Mouse (Mus musculus) gastrocnemius, postnatal 25 days (tissue): ENCODE measurements around the gene Tmem63a. TPM values are rescaled to one million over a fixed set of nuclear protein-coding genes. Genes with fewer than 3 reads are reported as not detected.

Experiments used
- DNase-seq: peaks from one replicate; pipeline ENCODE4 v3.0.0; 2022
- total RNA-seq, 2 experiments: library from RNA; stranded (reverse); gene quantifications; 1 replicate in 1 of 2; 2 replicates in 1 of 2; pipeline ENCODE4 v1.2.3; 2021

Gene Tmem63a
- total RNA-seq, 2 experiments from 2014 or later, result 11.7 to 12.4 TPM

- peak; percentile 71 for DNase-seq
Measured at GRCm38 (mm10) chr1:181009754-181010153, 67.6 kb downstream of the Tmem63a start.

GRCm38 (mm10) chr1:181010171-181010932 is 68.2 kb downstream of the Tmem63a start:
- DNase-seq, result no peak

GRCm38 (mm10) chr1:181011601-181012000 is 69.5 kb downstream of the Tmem63a start:
- DNase-seq, result no peak

- no peak for DNase-seq
Measured at GRCm38 (mm10) chr1:181012416-181012815, 70.3 kb downstream of the Tmem63a start.

GRCm38 (mm10) chr1:181013446-181013845 is 71.3 kb downstream of the Tmem63a start:
- no peak for DNase-seq

GRCm38 (mm10) chr1:181014731-181015500 is 72.8 kb downstream of the Tmem63a start:
- peak; percentile 72 for DNase-seq

- peak; percentile 77 for DNase-seq
Measured at GRCm38 (mm10) chr1:181015558-181015957, 73.4 kb downstream of the Tmem63a start.

GRCm38 (mm10) chr1:181016045-181016444 is 73.9 kb downstream of the Tmem63a start:
- DNase-seq, result no peak

- DNase-seq, result peak; percentile 86
Measured at GRCm38 (mm10) chr1:181016532-181017131, 74.5 kb downstream of the Tmem63a start.

GRCm38 (mm10) chr1:181017212-181017711 is 75.1 kb downstream of the Tmem63a start:
- DNase-seq, result peak; percentile 85

- no peak for DNase-seq
Measured at GRCm38 (mm10) chr1:181017890-181018420, 75.8 kb downstream of the Tmem63a start.

- no peak for DNase-seq
Measured at GRCm38 (mm10) chr1:181020756-181021487, 78.8 kb downstream of the Tmem63a start, which contains the start of gene Ephx1. TSS of gene Ephx1 (minus strand) at chr1:181020904.

- DNase-seq, result no peak
Measured at GRCm38 (mm10) chr1:181021488-181021865, 79.3 kb downstream of the Tmem63a start.

- DNase-seq, result peak; percentile 35
Measured at GRCm38 (mm10) chr1:181022265-181022664, 80.1 kb downstream of the Tmem63a start.

Other genes starting within 250 kb of the Tmem63a start
- gene Mixl1, start 245.3 kb upstream of the Tmem63a start, total RNA-seq, result not detected
- gene Acbd3, start 216.3 kb upstream of the Tmem63a start, total RNA-seq, result 10 to 100 TPM; 12.2 to 12.9 TPM
- gene H3f3a, start 128.4 kb upstream of the Tmem63a start, total RNA-seq, result 100 to 1,000 TPM; 350 to 362 TPM
- gene Sde2, start 91.2 kb upstream of the Tmem63a start, total RNA-seq, result 1 to 10 TPM; 7.5 TPM
- gene Lefty2, start 49.2 kb upstream of the Tmem63a start, total RNA-seq, result not detected
- gene Pycr2, start 38.1 kb upstream of the Tmem63a start, total RNA-seq, result 10 to 100 TPM; 12.4 to 14.1 TPM
- under 1 TPM in 1 of 2 experiments, not detected in 1; 0.33 TPM for gene Lefty1, start 7.3 kb upstream of the Tmem63a start, total RNA-seq
- 10 to 100 TPM; 12.0 to 15.4 TPM for gene Ephx1, start 78.6 kb downstream of the Tmem63a start, total RNA-seq
- gene 9130409I23Rik, start 108.9 kb downstream of the Tmem63a start, total RNA-seq, result not detected
- gene Nvl, start 201.9 kb downstream of the Tmem63a start, total RNA-seq, result 1 to 10 TPM; 8.3 to 8.5 TPM
- gene Cnih4, start 202.3 kb downstream of the Tmem63a start, total RNA-seq, result 10 to 100 TPM; 32.6 to 38.7 TPM